Mouse (Mus musculus) stomach, postnatal 0 days (tissue): ENCODE measurements around the gene Gpr55.

Experiments
- CTCF ChIP-seq: IDR thresholded peaks from 2 replicates; pipeline ENCODE4 v1.5.1; 2016; ENCODE audit warnings: antibody characterized with exemption, low read depth, mild to moderate bottlenecking, moderate library complexity
- EP300 ChIP-seq: optimal IDR thresholded peaks from 2 replicates; pipeline ENCODE3; 2016; ENCODE audit warnings: antibody characterized with exemption

- no peak for TF ChIP-seq CTCF
- TF ChIP-seq EP300, result no peak
These were observed 39.1 kb downstream of the Gpr55 start for GRCm38 (mm10) chr1:85921725-85922124.
